Mouse (Mus musculus) bone marrow, adult 2 months (tissue): ENCODE measurements around the gene Uso1.

Experiments
- CTCF ChIP-seq: fragments of 200-500 bp; IDR thresholded peaks from 2 replicates; pipeline ENCODE4 v1.5.1; 2011; ENCODE audit warnings: low read length, control low read depth; ENCODE audit not compliant: control insufficient read depth, insufficient read depth
- POLR2A ChIP-seq: fragments of 200-500 bp; IDR thresholded peaks from 2 replicates; pipeline ENCODE4 v1.6.1; 2011; ENCODE audit warnings: low read depth, mild to moderate bottlenecking, control low read depth, low read length, borderline replicate concordance; ENCODE audit not compliant: control insufficient read depth

DNA sequence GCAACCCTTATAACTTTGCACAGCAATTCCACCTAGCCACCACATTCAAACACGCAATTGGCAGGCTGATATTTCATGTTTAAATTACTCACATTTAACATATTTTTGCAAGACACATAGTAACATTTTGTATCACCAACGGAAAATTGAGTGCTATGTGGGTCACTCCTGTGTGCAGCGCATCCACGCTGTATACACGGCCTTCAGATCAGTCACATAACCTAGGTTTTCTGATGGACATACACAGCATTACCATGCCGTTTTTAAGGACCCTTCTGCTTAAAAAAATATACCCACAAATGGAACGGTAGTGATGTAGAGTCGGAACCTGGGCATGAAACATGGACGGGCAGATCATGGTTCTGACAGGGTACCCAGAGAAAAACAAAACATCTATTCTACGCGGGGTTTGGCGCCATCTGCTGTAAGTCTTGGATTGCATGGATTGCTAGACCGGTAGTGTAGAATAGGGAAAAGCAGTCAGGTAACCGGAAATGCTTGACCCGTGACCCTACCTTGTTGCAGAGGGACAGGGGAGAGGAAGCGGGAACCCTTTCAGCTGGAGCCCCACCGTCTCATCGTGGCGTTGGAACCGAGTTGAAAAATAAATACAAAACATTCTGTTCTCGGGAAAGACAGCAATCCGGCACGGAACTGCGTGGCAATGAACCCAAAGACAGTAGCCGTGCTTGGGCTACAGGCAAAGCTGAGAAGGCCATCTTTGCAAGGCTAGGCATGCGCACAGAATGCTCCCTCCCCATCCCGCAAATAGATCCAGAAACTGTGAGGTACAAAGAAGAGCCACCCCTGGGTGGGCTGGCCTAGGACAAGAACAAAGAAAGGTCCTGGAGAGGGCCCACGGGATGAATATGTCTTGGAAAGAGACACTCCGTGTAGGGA lies 101.8 kb downstream of the Uso1 start:
- TF ChIP-seq CTCF (no peak), POLR2A (no peak)
